Mouse (Mus musculus): Measurements from ENCODE around the gene Cacna1h. TPM values are rescaled to one million over a fixed set of nuclear protein-coding genes. Genes with fewer than 3 reads are reported as not detected.
A peak's percentile ranks its signal among the peaks of the same experiment; 100 is the strongest.

Cacna1h gene
- polyA plus RNA-seq, 1 experiment from 2014 or later: 11.1 TPM

DNA sequence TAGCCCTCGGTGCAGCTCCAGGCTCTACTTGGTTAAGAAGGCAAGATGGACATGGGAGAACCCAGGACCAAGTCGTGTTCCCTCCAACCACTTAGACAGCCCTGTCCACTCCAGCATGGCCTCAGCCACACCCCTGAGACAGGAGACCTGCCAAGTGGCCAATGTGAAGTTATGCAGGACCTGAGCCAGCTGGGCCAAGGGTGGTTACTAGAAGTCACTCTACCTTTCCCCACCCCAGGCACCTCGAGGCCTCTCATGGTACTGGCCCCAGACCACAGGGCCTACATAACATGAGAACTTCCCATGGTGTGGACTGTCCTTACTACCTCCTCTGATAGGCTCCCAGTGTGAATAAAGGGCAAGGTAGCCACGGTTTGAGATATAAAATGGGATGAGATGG, 19.4 kb downstream of the Cacna1h start:
- H3K4me1 ChIP-seq: peaks cover 80% of the 10 kb centered on the region
- H3K4me3 ChIP-seq: no peak overlapping the region
- peaks cover 8% of the 10 kb centered on the region; the same call in 1 of the 2 replicates for H3K36me3 ChIP-seq
- WGBS: 50% methylated on average over 4 of the region's 4 CpGs
- DNase-seq (ENCODE audit: low spot score): no peak
- no peaks in the 10 kb centered on the region for H3K27me3 ChIP-seq (ENCODE audit: insufficient read depth, poor library complexity, severe bottlenecking)
- H3K27ac ChIP-seq: peak overlapping the region; percentile 84; the same call in 1 of the 2 replicates
- 0 out of 2 replicates have a peak, but pooled peaks cover 2% of the 10 kb centered on the region for H3K9me3 ChIP-seq

DNA sequence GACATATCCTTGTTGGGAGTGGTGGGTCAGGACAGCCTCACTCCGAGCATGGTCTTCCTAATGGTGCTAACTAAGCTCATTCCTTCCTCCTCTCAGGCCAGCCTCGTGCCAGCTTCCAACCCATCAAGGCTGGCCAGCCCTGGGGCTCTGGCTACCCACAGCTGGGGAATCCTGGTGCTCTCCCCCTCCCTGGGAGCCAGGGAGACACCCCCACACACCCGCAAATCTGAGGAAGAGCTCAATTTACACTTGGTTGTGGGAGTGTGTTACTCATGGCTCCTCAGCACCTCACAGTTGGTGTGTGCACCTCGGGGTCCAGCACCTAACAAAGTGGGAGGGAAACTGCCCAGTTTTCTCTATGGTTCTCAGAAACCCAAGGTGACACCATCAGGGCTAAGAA, 22.3 kb downstream of the Cacna1h start:
- peaks cover 82% of the 10 kb centered on the region for H3K4me1 ChIP-seq
- no peak overlapping the region for H3K4me3 ChIP-seq
- H3K36me3 ChIP-seq: peaks cover 8% of the 10 kb centered on the region; the same call in 1 of the 2 replicates
- H3K27ac ChIP-seq: peak overlapping the region; percentile 85
- 43% methylated on average over 4 of the region's 4 CpGs for WGBS
- 0 out of 2 replicates have a peak, but pooled peaks cover 2% of the 10 kb centered on the region for H3K9me3 ChIP-seq
- no peaks in the 10 kb centered on the region for H3K27me3 ChIP-seq (ENCODE audit: insufficient read depth, poor library complexity, severe bottlenecking)
- DNase-seq (ENCODE audit: low spot score): no peak

DNA sequence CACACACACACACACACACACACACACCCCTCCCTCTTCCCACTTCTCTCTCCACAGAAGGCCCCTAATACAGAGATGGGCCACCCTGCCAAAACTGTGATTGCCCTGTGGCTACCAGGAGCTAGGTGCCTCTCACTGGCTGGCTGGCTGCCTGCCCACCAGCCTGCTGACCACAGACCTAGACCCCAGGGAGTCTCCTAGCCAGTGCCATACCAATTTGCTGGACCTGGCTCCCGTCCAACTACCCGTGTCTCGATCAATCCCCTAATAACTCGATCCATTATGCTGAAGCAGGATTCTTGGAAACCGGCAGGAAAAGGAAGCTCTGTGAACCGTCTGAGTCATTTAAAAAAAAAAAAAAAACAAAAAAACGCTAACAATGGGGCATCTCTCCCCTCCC, 22.8 kb downstream of the Cacna1h start:
- Histone ChIP-seq H3K9me3 (0 out of 2 replicates have a peak, but pooled peaks cover 2% of the 10 kb centered on the region), H3K4me3 (peak overlapping the region; percentile 18; the same call in 1 of the 2 replicates), H3K36me3 (peaks cover 8% of the 10 kb centered on the region; the same call in 1 of the 2 replicates), H3K27ac (peak overlapping the region; percentile 85), H3K4me1 (peaks cover 82% of the 10 kb centered on the region), H3K27me3 (ENCODE audit: insufficient read depth, poor library complexity, severe bottlenecking) (no peaks in the 10 kb centered on the region)
- 53% methylated on average over 7 of the region's 7 CpGs for WGBS
- DNase-seq (ENCODE audit: low spot score): no peak

DNA sequence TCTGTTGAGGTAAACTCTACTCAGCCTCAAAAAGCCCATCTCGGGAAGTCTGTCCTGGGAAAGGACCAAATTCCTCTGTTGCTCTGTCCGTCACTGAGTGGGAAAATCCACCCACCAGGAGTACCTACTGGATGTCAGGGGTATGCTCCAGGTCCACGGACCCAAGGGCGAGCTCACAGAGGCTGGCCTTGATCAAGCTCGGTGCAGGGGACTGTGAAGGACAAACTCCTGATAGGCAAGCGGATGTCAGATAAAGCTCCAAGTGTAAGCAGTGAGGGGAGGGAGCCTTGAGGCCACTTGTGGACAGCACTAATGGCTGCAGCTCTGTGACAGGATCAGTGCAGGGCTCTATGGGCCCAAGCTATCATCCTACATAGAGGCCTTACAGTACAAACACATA, 23.4 kb downstream of the Cacna1h start:
- H3K36me3 ChIP-seq: peaks cover 8% of the 10 kb centered on the region; the same call in 1 of the 2 replicates
- peaks cover 82% of the 10 kb centered on the region for H3K4me1 ChIP-seq
- peak overlapping the region; percentile 85 for H3K27ac ChIP-seq
- H3K9me3 ChIP-seq: 0 out of 2 replicates have a peak, but pooled peaks cover 2% of the 10 kb centered on the region
- 21% methylated on average over 6 of the region's 6 CpGs for WGBS
- DNase-seq (ENCODE audit: low spot score): no peak
- no peaks in the 10 kb centered on the region for H3K27me3 ChIP-seq (ENCODE audit: insufficient read depth, poor library complexity, severe bottlenecking)
- peak overlapping the region; percentile 5; the same call in 1 of the 2 replicates for H3K4me3 ChIP-seq

DNA sequence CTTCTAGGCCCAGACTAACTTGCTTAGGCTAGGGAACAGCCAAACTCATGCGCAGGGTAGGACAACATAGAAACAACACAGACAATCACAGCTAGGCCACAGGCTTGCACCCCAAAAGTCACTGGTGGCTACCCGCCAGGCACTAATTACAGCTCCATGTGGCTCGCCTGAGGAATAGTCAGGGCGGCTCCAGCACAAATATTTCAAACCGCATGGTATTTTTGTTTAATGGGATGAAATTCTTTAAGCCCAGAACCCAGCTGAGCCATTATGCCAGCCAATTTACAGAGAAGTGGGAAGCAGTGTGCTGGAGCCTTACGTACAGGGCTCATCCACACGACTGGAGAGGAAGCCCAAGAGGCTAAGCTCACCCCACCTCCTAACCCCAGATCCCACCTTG, 24.0 kb downstream of the Cacna1h start:
- peak overlapping the region; percentile 5; the same call in 1 of the 2 replicates for H3K4me3 ChIP-seq
- peaks cover 8% of the 10 kb centered on the region; the same call in 1 of the 2 replicates for H3K36me3 ChIP-seq
- 78% methylated on average over 7 of the region's 7 CpGs for WGBS
- H3K27me3 ChIP-seq (ENCODE audit: insufficient read depth, poor library complexity, severe bottlenecking): no peaks in the 10 kb centered on the region
- H3K9me3 ChIP-seq: 0 out of 2 replicates have a peak, but pooled peaks cover 2% of the 10 kb centered on the region
- H3K4me1 ChIP-seq: peaks cover 82% of the 10 kb centered on the region
- DNase-seq (ENCODE audit: low spot score): no peak
- peak overlapping the region; percentile 85 for H3K27ac ChIP-seq

DNA sequence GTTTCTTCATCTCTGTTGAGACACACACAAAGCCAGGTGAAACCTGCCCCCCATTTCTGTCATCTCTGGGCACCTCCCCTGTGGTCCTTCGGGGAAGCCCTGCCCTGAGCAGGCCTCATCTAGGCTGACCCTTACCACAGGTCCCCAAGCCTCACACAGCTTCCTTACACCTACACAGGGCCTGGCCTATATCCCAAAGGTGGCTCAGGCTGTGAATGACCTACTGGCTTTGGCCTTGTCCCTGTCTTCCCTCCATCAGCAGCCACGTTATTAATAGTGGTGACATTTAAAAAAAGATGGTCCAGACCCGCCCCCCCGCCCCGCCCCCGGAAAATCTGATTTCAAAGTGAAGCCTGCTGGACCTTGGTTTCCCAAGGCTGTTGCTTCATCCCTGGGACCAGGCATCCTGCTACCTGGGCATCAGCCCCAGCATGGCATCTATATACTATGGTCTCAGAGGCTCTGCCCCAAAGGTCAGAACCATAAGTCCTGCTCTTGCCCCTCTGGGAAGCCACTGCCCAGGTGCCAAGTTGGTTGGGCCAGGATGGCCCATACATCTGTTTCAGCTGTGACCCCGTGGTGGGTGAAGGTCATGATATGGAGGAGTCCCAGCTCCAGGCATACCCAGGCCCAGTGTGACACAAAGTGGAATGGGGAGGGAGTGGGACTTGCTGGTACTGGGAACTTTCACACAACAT, 25.1 kb downstream of the Cacna1h start:
- Histone ChIP-seq H3K4me3 (no peak overlapping the region), H3K36me3 (peaks cover 8% of the 10 kb centered on the region; the same call in 1 of the 2 replicates), H3K9me3 (0 out of 2 replicates have a peak, but pooled peaks cover 2% of the 10 kb centered on the region), H3K4me1 (peaks cover 82% of the 10 kb centered on the region), H3K27ac (peak overlapping the region; percentile 85), H3K27me3 (ENCODE audit: insufficient read depth, poor library complexity, severe bottlenecking) (peaks cover under 1% of the 10 kb centered on the region; the same call in 1 of the 2 replicates)
- no peak for DNase-seq (ENCODE audit: low spot score)
- WGBS: 71% methylated on average over 7 of the region's 7 CpGs

DNA sequence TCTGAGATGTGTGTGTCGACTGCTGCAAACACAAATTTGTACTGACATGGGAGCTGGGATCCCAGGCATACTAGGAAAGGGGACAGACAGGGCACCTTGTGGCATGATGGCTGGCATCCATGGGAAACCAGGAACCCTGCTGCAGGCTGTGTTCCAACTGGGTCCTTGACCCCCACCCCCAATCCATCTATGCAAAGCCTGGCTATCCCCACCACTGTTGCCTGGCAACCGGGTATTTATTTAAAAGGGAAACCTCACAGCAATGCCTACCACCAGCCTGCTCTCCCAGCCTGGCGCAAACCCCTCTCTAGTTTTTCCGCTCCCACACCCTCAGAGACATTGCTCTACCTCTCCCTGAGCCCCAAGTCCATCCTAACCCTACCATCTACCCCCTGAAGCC, 26.2 kb downstream of the Cacna1h start:
- peaks cover 4% of the 10 kb centered on the region; the same call in 1 of the 2 replicates for H3K27me3 ChIP-seq (ENCODE audit: insufficient read depth, poor library complexity, severe bottlenecking)
- peaks cover 84% of the 10 kb centered on the region for H3K4me1 ChIP-seq
- H3K4me3 ChIP-seq: no peak overlapping the region
- 66% methylated on average over 4 of the region's 4 CpGs for whole genome bisulfite sequencing
- H3K27ac ChIP-seq: peak overlapping the region; percentile 88
- no peak for DNase-seq (ENCODE audit: low spot score)
- H3K9me3 ChIP-seq: 0 out of 2 replicates have a peak, but pooled peaks cover 2% of the 10 kb centered on the region
- H3K36me3 ChIP-seq: peaks cover 13% of the 10 kb centered on the region; the same call in 1 of the 2 replicates

DNA sequence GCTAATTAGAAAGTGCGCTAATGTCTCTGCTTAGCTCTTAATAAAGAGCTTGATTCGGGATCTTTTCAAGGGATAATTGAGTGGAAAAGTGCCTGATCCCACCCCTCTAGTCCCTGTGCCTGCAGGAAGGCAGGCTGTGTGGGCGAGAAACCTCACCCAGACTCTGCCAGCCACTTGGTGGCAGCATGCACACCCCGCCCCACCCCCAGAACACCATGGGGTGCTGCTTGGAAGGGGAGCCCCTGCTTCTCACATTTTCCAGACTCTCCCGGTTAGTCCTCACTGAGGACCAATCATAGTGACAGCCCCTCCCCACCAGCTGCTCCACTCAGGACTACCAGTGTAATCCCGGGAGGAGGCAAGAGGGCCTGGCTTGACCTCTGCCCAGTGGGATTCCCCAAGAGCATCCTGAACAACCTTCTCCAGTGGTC, 27.6 kb downstream of the Cacna1h start:
- WGBS: 18% methylated on average over 6 of the region's 6 CpGs
- H3K9me3 ChIP-seq: no peaks in the 10 kb centered on the region
- peak overlapping the region; percentile 41 for H3K4me3 ChIP-seq
- DNase-seq (ENCODE audit: low spot score): no peak
- H3K27me3 ChIP-seq (ENCODE audit: insufficient read depth, poor library complexity, severe bottlenecking): peaks cover 4% of the 10 kb centered on the region; the same call in 1 of the 2 replicates
- H3K36me3 ChIP-seq: peaks cover 8% of the 10 kb centered on the region
- H3K27ac ChIP-seq: peak overlapping the region; percentile 88
- H3K4me1 ChIP-seq: peaks cover 87% of the 10 kb centered on the region

DNA sequence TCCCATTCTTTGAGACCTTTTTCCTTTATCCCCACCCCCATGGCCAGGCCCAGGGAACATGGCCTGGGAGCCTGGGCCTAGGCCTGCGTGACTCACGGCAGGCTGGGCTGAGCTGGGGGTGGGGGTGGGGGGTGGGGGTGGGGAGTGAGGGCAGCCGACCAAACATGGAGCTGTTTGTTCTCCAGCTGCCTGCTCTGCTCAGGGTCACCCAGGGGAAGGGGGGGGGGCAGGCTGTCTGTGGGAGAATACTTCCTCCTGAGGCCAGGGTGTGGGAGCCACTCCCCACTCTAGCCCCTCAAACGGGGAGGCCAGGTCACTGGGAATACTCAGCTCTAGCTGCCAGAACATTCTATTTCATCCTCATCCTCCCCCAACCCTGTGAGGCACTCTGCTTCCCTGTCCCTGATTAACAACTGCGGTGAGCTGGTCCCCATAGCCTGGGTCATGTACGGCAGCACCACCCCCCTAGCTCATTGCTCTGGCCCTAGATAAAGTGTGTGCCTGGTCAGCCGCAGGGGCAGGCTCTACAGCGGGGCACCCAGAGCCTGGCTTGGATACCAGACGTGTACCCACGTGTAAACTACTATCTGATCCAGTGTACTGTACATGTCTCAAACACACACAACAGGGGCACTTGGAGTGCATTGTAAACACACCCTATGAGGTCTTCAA, 28.2 kb downstream of the Cacna1h start:
- Histone ChIP-seq H3K36me3 (peaks cover 8% of the 10 kb centered on the region), H3K4me3 (peak overlapping the region; percentile 41), H3K9me3 (no peaks in the 10 kb centered on the region), H3K4me1 (peaks cover 83% of the 10 kb centered on the region), H3K27ac (peak overlapping the region; percentile 88), H3K27me3 (ENCODE audit: insufficient read depth, poor library complexity, severe bottlenecking) (peaks cover 4% of the 10 kb centered on the region; the same call in 1 of the 2 replicates)
- DNase-seq (ENCODE audit: low spot score): no peak
- WGBS: 7% methylated on average over 9 of the region's 10 CpGs

DNA sequence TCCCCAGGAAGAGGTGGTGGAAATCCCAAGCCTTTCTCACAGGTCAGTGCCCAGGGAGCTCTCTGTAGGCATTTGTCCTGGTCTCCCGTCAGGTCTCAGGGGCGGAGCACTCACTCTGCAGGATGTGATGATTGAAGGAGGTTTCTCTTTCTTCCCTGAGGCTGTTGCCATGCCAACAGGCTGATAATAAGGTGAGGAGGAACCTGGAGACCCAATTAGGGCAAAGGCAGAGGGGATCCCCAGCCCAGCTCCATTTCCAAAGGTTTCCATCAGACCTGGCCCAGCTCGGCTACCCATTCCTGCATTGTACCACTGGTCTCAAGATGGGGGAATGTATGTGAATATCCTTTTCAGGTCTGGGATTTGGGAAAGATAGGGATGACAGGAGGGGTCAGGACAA, 29.4 kb downstream of the Cacna1h start:
- no peaks in the 10 kb centered on the region for H3K9me3 ChIP-seq
- peaks cover 80% of the 10 kb centered on the region for H3K4me1 ChIP-seq
- DNase-seq (ENCODE audit: low spot score): no peak
- peaks cover 4% of the 10 kb centered on the region; the same call in 1 of the 2 replicates for H3K27me3 ChIP-seq (ENCODE audit: insufficient read depth, poor library complexity, severe bottlenecking)
- H3K4me3 ChIP-seq: no peak overlapping the region
- peaks cover 8% of the 10 kb centered on the region for H3K36me3 ChIP-seq
- 29% methylated on average over 3 of the region's 3 CpGs for WGBS
- peak overlapping the region; percentile 88; the same call in 1 of the 2 replicates for H3K27ac ChIP-seq

DNA sequence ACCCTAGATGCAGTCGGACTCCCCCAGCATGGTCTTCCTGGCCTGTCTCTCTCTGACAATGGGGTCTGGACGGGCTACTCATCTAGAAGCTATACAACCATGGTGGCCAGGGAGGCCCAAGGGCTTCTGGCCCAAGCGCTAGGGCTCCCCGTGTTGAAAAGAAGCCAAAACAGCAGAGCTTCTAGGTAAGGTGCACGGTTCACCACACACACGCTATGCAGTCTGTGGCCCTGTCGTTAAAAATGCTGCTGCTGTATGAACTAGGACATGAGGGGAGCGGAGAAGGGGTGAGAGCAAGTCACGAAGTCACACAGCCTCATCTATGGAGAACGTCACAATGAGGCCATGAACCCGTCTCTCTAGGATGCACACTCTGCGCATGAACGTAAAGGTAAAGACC, 31.4 kb downstream of the Cacna1h start:
- peaks cover 4% of the 10 kb centered on the region; the same call in 1 of the 2 replicates for H3K27me3 ChIP-seq (ENCODE audit: insufficient read depth, poor library complexity, severe bottlenecking)
- H3K27ac ChIP-seq: no peak overlapping the region
- H3K4me3 ChIP-seq: no peak overlapping the region
- peaks cover 12% of the 10 kb centered on the region for H3K36me3 ChIP-seq
- H3K9me3 ChIP-seq: no peaks in the 10 kb centered on the region
- 86% methylated on average over 13 of the region's 13 CpGs for WGBS
- DNase-seq (ENCODE audit: low spot score): no peak
- peaks cover 75% of the 10 kb centered on the region for H3K4me1 ChIP-seq

DNA sequence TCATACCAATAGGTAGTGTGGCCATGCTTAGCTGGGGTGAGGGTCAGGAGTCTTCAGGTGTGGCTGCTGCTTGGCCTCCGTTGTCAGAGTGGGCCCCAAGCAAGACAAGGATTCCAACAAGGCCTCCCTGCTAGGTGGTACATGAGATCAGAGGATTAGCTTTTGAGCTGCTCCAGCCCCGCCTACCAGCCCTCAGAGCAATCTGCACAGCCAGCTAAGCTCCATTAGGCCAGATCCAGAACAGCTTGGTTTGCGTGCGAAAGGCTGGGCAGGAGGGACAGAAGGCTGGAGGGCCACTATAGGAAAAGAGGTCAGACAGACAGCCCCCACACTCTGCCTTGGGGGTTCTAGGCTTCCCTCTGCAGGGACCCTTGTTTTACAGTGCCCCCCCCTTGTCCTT, 32.1 kb downstream of the Cacna1h start:
- peaks cover 4% of the 10 kb centered on the region; the same call in 1 of the 2 replicates for H3K27me3 ChIP-seq (ENCODE audit: insufficient read depth, poor library complexity, severe bottlenecking)
- peaks cover 67% of the 10 kb centered on the region for H3K4me1 ChIP-seq
- 37% methylated on average over 4 of the region's 4 CpGs for WGBS
- no peak overlapping the region for H3K27ac ChIP-seq
- H3K36me3 ChIP-seq: peaks cover 20% of the 10 kb centered on the region
- H3K9me3 ChIP-seq: no peaks in the 10 kb centered on the region
- H3K4me3 ChIP-seq: no peak overlapping the region
- no peak for DNase-seq (ENCODE audit: low spot score)
